Mouse (Mus musculus) central nervous system, embryonic 18 days (tissue): ENCODE data around the gene Gm42674. TPM values are rescaled to one million over a fixed set of nuclear protein-coding genes. Genes with fewer than 3 reads are reported as not detected.

Experiments used
- polyA plus RNA-seq: library from polyadenylated mRNA; depleted of rRNA; stranded (reverse); fragments of >200 nt; gene quantifications from 2 replicates; pipeline ENCODE4 v1.2.3, GENCODE M21; 2012; rRNA removed

Gene Gm42674
- not detected in 2 replicates for polyA plus RNA-seq

GRCm38 (mm10) chr3:90601486-90602110 lies at the start of gene Gm42674:
TSS of gene Gm42674 (plus strand) at chr3:90601904.

GRCm38 (mm10) chr3:90560008-90560628 lies 41.6 kb upstream of the Gm42674 start, which contains the start of gene S100a3:
TSS of gene S100a3 (plus strand) at chr3:90560578.

DNA sequence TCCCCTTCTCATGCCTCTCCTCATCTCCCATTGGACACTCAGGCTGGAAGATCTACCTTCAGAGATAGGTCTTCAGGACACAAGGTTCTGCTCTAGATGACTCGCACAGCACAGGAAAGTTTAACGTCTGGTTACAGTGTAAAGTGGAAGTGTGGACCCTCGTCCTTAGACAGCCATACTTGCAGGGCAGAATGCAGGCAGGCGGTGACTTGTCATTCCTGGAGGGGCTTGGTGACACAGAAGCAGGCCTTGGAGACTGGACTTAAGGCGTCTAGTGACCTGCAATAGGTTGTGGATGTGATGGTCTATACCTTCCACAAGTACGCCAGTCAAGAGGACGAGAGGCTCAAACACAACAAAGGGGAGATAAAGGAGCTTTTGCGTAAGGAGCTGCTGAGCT lies 11.8 kb upstream of the Gm42674 start, which contains the start of gene S100a2:
Gene S100a2, plus strand, starts transcription at position 301 of the 400 bp plus-strand sequence.

DNA sequence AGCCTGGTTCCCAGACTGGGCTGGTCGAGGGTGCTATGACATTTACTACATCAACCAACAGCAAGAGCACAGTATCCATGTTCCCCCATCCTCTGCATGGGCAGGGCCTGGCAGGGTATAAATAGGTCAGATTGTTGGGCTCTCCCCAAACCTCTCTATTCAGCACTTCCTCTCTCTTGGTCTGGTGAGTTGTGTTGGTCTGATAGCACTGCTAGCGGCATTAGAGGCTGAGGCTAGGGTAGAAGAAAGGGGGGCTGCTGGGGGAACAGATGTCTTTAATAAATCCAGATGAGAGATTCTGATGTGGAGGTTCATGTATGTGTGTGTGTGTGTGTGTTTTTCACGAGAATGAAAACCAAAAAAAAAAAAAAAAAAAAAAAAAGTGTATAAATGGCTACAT lies 1.9 kb downstream of the Gm42674 start, which contains the start of gene S100a4:
Gene S100a4, plus strand, starts transcription at position 149 of the 400 bp plus-strand sequence.

GRCm38 (mm10) chr3:90608223-90608622 lies 6.5 kb downstream of the Gm42674 start, which contains the start of gene S100a5:
TSS of gene S100a5 (plus strand) at chr3:90608523.

DNA sequence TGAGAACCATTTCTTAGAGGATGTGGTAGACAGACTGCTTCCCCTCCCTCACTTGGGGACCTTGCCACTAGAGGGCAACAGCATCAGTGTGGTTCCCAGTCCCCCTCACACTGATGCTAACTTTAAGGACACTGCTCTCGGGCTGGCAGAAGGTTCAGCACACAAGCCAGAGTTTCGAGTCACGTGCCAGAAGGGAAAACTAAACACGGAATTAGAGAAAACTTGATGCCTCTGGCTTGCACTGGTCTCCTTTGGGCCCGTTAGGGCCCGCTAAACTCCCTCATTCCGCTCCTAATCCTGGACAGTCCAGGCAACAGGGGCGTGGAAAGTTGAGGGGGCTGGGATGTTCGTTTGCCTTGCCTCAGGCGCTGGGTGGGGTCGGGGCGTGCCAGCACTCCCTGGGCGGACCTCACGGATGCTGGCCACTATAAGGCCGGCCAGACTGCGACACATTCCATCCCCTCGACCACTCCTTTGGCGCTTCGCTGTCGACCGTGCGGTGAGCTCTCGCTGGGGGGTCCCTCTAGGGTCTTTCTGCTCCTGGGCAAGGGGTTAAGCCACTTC lies 11.1 kb downstream of the Gm42674 start, which contains the start of gene S100a6:
Gene S100a6, plus strand, starts transcription at position 155 of the 564 bp plus-strand sequence.

DNA sequence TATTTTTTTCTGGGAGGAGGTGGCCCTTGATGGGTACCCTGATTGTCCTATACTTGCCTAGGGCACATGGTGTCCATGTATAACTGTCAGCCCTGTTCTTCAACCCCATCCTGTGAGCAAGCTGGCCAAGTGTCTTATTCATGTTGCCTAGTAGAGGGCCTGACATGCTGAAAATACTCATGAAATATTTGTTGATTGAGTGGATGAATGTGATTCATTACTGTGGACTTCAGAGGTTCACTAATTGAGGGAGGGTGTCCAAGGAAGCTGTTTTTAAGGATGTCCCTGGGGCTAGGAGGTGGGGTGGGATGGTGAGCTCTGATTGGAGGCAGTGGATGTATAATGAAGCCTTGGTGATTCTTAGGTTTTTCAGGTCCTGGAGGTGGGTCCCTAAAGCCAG lies 52.0 kb downstream of the Gm42674 start, which contains the start of gene S100a7a:
Gene S100a7a, plus strand, starts transcription at position 301 of the 400 bp plus-strand sequence.

Other genes with a start within 250 kb of the Gm42674 start
- gene Slc27a3, start 212.0 kb upstream of the Gm42674 start, polyA plus RNA-seq = 52.9 and 54.6 TPM in 2 replicates
- gene Ints3, start 168.3 kb upstream of the Gm42674 start, polyA plus RNA-seq = 53.9 and 55.9 TPM in 2 replicates
- gene Npr1, start 136.0 kb upstream of the Gm42674 start, polyA plus RNA-seq = 5.7 and 6.3 TPM in 2 replicates
- gene Ilf2, start 125.8 kb upstream of the Gm42674 start, polyA plus RNA-seq = 168 and 169 TPM in 2 replicates
- 46.0 and 48.7 TPM in 2 replicates for gene Snapin, start 110.9 kb upstream of the Gm42674 start, polyA plus RNA-seq
- 200 and 201 TPM in 2 replicates for gene Chtop, start 92.4 kb upstream of the Gm42674 start, polyA plus RNA-seq
- gene S100a1, start 87.5 kb upstream of the Gm42674 start, polyA plus RNA-seq = 36.3 and 42.0 TPM in 2 replicates
- 12.6 and 13.2 TPM in 2 replicates for gene S100a13, start 87.5 kb upstream of the Gm42674 start, polyA plus RNA-seq
- gene S100a14, start 75.0 kb upstream of the Gm42674 start, polyA plus RNA-seq = 0.16 and 6.2 TPM in 2 replicates
- 31.4 and 33.1 TPM in 2 replicates for gene S100a16, start 64.7 kb upstream of the Gm42674 start, polyA plus RNA-seq
- 0.41 and 0.56 TPM in 2 replicates for gene S100a3, start 41.3 kb upstream of the Gm42674 start, polyA plus RNA-seq
- gene S100a2, start 11.7 kb upstream of the Gm42674 start, polyA plus RNA-seq = not detected in 2 replicates
- 6.6 and 8.4 TPM in 2 replicates for gene S100a4, start 1.9 kb downstream of the Gm42674 start, polyA plus RNA-seq
- not detected in 2 replicates for gene S100a5, start 6.6 kb downstream of the Gm42674 start, polyA plus RNA-seq
- 28.5 and 123 TPM in 2 replicates for gene S100a6, start 11.0 kb downstream of the Gm42674 start, polyA plus RNA-seq
- gene S100a7a, start 52.1 kb downstream of the Gm42674 start, polyA plus RNA-seq = 0.27 and 0.60 TPM in 2 replicates
- gene S100a8, start 67.1 kb downstream of the Gm42674 start, polyA plus RNA-seq = 1.2 and 7.6 TPM in 2 replicates
- gene S100a9, start 93.8 kb downstream of the Gm42674 start, polyA plus RNA-seq = 3.2 and 15.0 TPM in 2 replicates
- not detected in 2 replicates for gene Pglyrp4, start 125.0 kb downstream of the Gm42674 start, polyA plus RNA-seq
- not detected in 2 replicates for gene Gm5849, start 176.0 kb downstream of the Gm42674 start, polyA plus RNA-seq